Mouse (Mus musculus) fat pad, adult 2 months (tissue): ENCODE results near the gene Slc12a7.
"Not testable (repeated sequence)": the region's sequence is repeated elsewhere in the genome, so short reads cannot be mapped to it uniquely, and the experiment has no call there.

ENCODE experiments used
- DNase-seq: peaks from one replicate; pipeline ENCODE4 v3.0.0-alpha.2; 2011; ENCODE audit warnings: low read depth, low spot score; ENCODE audit errors: extremely low read depth

Slc12a7 gene

DNA sequence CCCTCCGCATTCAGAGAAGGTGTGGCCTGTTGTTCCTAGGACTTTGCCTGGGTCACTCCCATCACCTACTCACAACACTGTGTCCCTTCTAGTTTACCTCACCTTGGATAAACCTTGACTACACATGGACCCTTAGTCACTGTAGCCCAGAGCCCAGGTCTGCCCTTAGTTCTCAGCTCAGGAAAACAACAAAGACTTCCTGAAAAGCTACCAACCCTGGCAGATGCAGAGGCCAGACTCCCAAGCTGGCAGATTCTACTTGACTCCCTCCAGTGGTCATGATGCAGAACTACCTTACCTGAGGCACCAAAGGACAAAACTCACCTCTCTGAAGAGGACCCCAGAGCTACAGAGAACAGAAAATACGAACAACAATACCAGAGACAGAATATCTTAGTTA lies 18.9 kb upstream of the Slc12a7 start:
- DNase-seq = no peak

DNA sequence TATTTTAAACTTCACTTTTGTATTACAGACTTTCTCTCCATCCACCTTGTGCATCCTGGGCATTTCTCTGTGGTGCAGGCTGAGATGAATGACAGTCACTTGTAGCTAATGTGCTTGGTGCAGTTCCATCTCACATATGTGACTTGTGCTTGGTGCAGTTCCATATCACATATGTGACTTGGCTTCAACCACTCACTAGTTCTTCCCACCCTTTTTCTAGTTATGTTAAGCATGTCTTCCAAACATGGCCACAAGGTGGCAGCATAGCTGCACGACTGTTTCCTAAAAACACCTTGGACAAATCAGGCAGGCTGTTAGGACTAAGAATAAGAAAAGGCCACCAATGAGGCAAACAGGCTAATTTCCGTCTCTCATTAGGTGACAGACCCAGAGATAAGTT lies 14.7 kb upstream of the Slc12a7 start:
- DNase-seq = no peak

DNA sequence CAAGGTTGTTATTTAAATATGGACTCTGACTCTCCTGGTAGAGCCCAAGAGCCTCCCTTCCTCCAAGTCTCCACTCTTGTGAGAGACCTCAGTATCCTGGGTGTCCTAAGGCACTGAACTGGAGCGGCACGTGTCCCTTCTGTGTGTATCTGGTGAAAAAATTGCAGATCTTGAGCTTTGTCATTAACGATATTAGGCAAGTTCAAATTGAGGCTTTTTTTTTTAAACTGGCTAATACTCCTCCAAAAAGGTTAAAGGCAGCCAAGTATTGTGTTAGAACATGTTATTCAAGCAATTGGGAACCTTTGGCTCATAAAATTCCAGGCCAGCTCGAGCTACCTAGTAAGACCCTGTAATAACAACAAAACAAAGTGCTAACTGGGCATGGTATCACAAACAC lies 12.7 kb upstream of the Slc12a7 start:
- no peak for DNase-seq

DNA sequence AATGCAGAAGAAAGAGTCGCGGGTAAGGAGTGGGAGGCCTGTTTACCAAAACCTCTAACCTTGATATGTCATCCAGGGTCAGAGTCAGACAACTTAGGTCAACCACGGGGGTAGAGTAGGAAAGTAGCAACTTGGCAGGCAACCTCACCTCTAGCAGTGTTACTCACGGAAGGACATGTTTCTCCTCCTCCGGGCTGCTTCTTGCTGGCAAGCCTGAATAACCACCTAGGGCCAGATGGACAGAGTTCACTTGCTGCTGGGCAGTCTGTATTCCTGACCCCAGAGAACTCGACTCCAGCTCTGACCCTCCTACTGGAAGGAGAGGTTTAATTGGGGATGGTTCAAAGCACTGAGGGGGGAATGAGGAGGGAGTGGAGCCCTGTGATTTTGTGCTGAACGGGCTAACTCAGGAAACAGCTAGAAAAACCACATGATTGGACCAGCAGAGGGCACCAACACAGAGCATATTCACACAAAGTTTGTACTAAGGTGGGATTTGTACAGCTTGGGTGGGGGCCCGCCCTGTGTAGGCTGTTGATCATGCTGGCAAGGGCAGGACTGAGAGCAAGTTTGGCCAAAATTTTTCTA lies 9.7 kb upstream of the Slc12a7 start:
- DNase-seq = no peak

DNA sequence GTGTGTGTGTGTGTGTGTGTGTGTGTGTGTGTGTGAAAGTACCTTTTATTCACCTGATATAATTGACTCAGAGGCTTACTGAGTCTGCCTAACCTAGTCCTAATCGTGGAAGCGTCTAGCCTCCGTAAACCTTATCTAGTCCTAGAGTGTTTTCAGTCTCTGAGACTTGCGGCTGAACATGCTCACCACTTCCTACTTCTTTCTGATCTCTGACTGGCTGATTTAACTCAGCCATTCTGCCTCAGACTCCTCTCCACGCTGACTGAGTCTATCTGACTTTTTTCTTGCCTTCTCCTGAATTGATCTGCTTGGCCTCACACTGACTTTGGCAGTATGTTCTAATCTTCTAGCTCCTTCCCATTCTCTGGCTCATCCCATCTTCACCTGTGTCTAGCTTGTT lies 7.6 kb upstream of the Slc12a7 start:
- no peak for DNase-seq

DNA sequence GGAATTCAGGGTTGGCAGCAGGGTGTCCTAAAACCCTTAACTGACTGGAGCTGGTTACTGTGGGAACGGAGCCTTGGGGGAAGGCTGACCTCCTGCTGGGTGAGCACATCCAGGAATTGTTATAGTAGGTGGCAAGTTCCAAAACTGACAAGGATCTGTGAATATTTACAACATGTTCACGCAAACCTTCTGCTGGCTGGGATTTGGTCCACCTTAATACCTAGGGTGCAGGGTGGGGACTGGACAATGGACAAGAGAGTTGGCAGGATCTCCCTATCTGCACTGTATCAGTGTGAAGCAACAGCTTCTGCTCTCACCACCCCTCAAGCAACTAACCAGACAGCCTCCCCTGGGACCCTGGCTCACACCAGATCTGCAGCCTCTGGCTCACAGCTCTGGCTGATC lies 5.3 kb upstream of the Slc12a7 start:
- no peak for DNase-seq

DNA sequence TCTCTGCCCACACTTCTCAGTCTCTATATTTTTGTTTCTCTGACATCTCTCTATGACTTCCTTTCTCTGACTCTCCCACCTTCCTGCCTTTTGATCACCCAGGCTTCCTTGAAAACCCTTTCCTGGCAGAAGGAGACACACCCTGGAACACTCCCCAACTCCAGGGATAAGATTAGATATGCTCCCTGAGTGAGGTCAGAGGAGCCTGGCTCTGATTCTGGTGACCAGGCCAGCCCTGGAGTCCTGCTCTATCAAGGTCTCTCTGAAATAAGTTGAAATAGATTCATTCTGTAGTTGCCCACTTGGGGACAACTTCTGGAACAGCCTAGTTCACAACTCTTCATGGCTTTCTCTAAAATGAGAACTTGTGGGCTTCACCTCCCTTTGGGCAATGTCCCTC lies 4.3 kb upstream of the Slc12a7 start:
- no peak for DNase-seq

DNA sequence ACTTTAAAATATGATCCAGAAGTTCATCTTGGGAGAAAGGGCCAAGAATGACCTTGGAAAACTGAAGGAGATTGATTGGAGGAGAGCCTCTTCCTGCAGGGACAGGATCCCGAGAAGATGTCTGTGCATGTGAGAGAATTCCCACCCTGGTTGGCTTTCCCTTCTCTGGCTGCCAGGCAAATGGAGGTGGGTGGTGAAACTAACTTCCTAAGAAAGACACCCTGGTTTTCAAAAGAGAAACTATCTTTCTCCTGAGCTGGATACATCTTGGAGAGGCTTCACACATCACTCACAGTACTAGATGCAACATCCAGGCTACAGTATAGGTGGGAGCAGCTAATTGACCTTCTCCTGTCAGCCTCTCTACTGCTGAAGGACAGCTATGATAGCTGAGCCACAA lies 2.0 kb upstream of the Slc12a7 start:
- DNase-seq = no peak

DNA sequence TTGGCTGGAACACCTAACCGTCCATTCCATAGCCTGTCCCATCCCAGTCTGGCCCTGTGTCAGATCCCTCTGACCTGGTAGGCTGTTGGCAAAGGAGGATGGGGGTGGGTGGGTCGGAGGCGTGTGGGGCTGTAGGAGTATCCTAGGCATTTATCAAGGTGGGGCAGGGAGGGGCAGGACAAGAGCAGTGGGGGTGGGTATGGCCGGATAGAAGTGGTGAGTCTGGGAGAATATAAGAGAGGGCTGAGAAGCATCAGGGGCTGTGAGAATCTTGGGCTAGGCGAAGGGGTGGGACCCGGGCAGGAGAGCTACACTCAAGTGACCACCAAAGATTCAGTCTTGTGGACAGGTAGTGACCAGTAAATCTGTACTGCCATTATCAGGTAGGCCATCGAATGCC lies 659 bp upstream of the Slc12a7 start:
- DNase-seq = no peak

DNA sequence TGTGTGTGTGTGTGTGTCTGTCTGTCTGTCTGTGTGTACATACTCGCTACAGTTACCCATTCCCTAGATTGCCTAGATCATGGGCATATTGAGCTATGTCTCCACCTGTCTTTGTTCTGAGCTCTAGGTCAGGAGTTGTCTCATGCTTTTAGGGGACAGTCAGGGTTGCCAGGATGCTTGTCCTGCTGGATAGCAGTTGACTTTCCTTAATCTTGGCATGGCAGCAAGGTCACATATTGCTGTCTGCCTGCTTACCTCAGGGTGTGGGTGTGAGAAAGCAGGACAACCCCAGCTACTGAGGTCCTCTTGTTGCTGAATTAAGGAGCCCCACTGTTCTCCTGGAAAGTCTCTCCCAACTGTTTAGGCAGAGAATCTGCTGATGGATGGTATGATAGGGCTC lies 1.5 kb downstream of the Slc12a7 start:
- no peak for DNase-seq

DNA sequence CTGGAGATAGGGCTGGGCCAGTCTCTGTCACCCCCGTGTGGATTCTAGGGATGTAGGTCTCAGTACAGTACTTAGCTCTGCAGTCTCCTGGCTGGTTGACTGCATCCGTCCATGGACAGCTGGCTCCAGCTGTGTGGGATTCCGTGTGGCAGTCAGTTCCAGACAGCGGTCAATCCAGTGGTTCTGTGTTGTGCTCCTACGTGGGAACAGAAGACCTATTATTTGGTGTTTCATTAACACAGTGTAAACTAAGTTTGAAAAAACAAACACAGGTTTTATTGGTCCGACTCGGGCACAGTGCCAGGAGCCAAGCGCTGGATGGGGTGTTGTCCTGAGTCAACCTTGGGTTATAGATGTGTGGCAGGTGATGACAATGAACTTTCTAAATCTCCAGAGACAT lies 2.4 kb downstream of the Slc12a7 start:
- no peak for DNase-seq

DNA sequence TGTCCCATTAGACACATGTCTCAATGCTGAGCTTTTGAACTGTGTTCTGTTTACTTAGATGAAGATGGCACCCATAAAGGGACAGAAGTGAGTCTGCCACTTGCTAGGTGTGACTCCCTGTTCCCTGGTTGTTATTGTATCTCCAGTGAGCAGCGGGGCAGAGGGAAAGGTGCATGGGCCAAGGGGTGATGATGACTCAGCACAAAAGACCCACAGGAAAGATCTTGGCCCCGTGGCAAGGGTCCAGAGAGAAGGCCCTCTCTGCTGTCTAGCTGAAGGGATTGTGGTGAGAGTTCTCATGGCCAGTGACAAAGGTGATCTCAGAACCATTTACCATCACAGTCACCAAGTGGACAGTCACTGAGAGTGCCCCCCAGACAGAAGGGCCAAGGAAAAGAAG lies 3.0 kb downstream of the Slc12a7 start:
- DNase-seq = no peak

DNA sequence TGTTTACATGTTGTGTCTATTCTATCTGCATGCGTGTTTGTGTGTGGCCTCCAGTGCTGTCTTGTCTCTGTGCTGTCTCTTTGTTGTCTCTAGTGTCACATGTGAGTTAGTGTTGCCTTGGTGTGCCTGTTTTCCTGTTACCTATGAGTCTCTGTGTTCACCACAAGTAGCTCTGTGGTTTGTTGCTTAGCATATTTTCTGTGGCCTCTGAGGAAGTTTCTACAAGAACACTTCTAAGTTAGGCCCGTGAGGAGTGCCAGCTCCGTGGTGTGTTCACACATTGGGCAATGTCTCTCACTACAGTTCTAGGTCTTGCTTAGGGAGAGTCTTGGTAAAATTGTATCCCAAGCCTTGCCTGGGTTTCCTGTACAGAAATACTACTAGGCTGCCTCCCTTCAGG lies 4.0 kb downstream of the Slc12a7 start:
- no peak for DNase-seq

DNA sequence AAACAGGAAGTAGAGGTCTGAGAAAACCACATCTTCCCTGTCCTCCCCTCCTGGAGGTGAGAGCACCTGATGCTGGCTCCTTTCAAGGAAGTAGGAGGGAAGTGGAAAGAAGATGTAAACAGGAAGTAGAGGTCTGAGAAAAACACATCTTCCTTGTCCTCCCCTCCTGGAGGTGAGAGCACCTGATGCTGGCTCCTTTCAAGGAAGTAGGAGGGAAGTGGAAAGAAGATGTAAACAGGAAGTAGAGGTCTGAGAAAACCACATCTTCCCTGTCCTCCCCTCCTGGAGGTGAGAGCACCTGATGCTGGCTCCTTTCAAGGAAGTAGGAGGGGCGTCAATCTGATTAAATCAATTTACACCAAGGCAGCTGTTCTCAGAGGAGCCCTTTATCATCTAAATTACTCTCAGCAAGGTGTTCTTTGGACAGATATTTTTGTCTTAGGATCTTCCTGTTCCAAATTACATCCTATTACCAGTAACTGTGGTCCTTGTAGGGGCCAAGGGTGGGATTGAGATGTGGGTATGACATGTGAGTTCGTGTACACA lies 7.6 kb downstream of the Slc12a7 start:
- DNase-seq = not testable (repeated sequence)

DNA sequence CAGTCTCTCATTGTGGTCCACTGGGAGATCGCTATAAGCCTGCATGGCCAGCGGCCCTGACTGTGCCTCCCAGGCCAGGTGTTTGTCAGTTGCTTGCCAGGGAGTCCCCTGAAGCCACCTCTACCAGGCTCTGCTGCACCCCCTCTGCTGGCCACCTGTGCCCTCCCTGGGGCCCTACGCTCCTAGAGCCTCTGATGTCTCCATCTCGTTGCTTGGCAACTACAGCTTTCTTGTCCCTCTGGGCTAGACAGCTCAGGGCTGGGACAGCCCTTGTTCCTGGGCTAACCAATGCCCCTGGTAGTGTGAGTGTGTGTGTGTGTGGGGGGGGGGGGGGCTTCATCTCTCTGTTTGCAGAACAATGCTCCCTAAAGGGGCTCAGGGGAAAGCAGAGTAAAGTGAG lies 10.1 kb downstream of the Slc12a7 start:
- DNase-seq = no peak

DNA sequence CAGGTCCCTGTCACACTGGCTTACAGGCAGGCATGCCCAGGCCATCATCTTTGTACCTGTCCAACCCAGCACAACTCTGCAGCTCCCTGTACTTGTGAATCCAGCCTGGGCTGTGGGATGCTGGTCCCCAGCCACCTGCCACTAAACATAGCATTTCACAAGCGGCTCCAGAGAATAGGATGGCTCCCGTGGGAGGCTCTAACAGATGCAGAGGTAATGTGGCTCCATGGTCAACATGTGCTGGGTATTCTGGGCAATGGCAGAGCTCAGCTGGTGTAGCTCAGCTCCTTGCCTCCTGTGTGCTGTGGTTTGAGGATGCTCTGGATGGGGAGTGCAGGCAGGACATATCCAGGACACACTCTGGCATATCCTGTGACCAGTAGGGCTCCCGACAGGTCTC lies 10.8 kb downstream of the Slc12a7 start:
- DNase-seq = no peak

DNA sequence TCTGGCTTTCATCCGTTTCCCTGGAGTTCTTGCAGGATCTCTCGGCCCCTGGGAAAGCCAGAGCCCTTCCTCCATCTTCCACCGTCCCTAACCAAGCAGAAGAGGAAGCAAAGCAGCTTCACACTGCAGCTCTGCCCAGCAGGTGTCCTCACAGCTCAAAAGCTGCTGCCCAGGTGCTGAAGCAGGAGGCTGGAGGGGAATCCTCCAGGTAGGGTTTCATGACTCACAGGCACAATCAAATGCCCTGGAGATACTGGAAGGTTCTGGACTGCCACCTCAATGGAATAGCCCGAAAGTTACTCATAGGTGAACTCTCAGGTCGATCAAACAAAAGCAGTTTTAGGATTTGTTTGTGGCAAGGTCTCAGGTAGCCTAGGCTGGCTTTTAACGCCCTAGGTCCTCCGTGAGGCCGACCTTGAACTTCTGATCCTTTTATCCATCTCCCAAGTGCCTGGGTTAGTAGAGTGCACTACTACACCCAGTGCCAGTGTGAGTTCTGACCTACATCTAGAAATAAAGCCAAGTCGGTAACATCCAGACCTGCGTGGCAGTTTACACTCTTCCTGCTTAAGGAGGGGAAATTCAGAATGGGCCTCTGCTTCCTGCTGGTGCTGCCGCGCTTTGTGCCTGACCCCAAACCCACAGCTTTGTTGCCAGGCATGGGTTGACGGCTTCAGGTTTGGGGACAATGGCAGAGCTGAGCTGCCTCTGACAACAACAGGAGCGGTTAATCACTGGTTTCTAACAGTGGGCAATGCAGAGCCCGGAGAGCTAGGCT lies 16.0 kb downstream of the Slc12a7 start:
- no peak for DNase-seq

DNA sequence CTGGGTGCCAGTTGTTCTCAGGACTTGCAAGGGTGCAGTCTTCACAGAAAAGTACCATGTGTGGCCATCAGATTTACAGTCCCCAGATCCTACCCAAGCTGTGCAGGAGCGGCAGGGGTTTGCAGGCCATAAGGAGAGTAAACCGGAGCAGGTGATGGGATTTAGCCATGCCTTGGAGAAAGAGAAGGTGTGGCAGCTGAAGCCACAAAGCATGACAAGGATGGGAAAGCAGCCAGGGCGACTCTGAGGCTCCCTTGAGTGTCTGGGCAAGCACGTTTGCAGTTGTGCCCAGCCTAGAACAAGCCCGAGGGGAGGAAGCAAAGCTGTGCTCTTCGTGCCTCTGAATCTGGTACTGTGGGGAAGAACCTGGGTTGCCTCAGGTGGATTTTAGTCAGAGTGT lies 17.5 kb downstream of the Slc12a7 start:
- no peak for DNase-seq

DNA sequence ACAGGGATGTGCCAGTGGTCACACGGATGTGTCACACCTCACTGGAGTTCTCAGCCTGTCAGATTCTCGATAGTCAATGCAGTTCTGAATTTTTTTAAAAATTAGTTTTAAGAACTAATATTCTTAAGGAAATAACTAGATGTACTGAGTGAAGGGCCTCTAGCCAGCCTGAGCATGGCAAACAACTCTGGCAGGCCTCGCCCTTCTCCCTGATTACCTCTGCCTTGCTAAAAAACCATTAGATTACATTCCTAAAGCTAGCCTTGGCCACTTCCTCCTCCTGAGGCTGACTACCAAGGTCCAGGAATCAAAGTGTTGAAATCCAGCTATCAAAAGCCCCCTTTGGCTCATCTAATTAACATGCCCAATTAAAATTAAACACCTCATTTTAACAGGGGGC lies 18.4 kb downstream of the Slc12a7 start:
- no peak for DNase-seq

DNA sequence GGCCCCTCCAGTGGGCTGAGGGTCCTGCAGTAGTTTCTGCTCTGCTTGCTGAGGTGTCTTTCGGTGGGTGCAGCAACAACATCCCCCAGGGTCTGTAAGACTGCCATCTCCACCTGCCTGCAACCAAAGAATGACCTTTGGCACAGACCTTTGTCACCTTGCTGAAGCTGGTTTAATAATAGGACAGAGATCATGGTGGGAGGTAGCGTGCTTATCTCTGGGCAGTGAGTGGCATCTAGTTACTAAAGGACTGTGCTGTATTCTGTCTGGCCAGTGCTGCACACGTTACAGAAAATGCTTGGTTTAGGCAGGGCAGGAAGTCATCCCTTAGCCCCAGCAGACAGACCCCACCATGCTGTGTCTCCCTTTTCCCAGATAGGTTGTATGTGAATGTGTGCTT lies 22.9 kb downstream of the Slc12a7 start:
- DNase-seq = no peak

DNA sequence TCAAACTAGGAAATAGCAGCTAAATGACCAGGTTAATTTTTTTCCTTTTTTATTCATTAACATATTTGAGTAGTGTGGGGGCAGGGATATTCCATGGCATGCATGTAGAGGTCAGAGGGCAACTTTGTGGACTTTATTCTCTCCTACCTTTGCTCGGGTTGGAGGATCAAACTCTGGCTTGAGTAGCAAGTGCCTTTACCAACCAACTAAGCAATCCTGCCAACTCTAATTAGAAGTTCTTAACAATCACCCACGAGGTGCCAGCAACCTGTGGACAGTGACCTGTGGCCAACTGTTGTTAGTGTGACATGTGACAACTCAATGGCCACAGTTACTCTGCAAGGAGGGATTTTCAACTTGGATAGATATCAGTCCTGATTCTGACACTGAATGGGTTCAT lies 24.0 kb downstream of the Slc12a7 start:
- no peak for DNase-seq

DNA sequence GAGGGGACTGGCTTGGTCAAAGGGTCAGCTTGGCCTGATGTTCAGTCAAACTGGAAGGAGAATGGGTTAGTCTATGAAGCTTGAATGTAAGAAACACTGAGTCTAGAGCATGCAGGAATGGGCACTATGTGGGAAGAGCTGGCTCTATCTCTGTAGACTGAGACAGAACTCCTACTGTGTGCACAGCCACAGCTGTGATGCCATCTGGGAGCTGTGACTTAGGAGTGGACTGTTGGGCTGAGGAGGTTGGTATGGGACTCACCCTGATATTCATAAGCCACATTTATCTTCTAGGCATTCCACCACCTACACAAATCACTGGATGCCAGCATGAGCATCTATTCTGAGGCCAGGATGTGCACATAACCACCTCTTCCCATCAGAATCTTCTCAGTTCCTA lies 24.5 kb downstream of the Slc12a7 start:
- DNase-seq = no peak

DNA sequence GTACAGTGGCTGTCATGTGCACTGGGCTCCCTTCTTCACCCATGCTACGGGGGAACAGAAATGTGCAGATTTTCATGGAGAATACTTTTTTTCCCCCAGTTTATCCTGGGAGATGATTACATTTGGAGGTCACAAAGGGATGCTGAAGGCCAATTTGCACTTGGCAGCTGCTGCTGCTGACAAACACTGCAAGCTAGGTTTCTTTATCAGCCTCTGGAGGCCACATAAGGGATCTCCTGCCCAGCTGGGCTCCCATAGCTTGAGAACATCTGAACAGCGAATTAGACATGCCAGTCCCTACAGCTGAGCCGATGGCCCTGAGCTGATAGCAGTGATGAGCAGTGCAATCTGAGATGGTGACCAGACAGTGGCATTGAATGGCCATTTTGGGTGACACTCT lies 26.7 kb downstream of the Slc12a7 start:
- no peak for DNase-seq
